Mouse (Mus musculus): ENCODE data around the gene Gm7980. TPM values are rescaled to one million over a fixed set of nuclear protein-coding genes. Genes with fewer than 3 reads are reported as not detected.
"Not testable (repeated sequence)": the region's sequence is repeated elsewhere in the genome, so short reads cannot be mapped to it uniquely, and the experiment has no call there.

Gene Gm7980
- not detected in 2 replicates for polyA plus RNA-seq (2015; fragmentation: Nextera tagmentation; extraction: Ambion mirVana)

DNA sequence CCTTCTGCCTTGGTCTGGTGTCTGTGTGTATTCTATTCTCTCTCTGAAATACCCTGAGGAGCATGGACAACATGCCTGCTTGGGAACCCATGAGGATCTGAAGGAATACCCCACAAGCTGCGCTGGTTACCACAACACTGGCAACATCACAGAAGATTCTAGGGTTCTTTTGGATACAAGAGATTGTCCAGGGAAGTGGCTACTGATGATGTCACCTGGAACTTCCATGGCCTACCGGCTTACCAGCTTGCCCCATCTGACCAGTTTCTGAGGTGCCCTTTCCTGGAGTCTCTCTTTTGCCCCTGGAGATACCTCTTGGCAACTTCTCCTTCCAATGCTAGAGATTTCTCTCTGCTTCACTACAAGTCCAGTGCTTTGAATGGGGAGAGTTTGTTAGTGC is at the start of gene Gm7980:
Gene Gm7980 (minus strand): TSS at position 101 of the 400 bp plus-strand sequence.
- not testable (repeated sequence) for H3K4me1 ChIP-seq; H3K27ac ChIP-seq (replicated peaks); H3K9ac ChIP-seq (replicated peaks); H3K4me3 ChIP-seq; H3K9me3 ChIP-seq; H3K27me3 ChIP-seq; ATAC-seq (replicated peaks); H3K36me3 ChIP-seq; H3K4me2 ChIP-seq (replicated peaks)
- no CpG with 5 or more reads among the region's 2 CpGs for WGBS

GRCm38 (mm10) chr14:41943695-41944094 is 36.6 kb upstream of the Gm7980 start, which contains the start of gene 1700024B05Rik:
1700024B05Rik (plus strand) TSS chr14:41943995.
- not testable (repeated sequence) for H3K9ac ChIP-seq (replicated peaks); H3K36me3 ChIP-seq; H3K4me2 ChIP-seq (replicated peaks); H3K27ac ChIP-seq (replicated peaks); H3K4me1 ChIP-seq; H3K4me3 ChIP-seq; ATAC-seq (replicated peaks); H3K9me3 ChIP-seq; H3K27me3 ChIP-seq
- WGBS, result 95% methylated on average over 2 of the region's 2 CpGs

DNA sequence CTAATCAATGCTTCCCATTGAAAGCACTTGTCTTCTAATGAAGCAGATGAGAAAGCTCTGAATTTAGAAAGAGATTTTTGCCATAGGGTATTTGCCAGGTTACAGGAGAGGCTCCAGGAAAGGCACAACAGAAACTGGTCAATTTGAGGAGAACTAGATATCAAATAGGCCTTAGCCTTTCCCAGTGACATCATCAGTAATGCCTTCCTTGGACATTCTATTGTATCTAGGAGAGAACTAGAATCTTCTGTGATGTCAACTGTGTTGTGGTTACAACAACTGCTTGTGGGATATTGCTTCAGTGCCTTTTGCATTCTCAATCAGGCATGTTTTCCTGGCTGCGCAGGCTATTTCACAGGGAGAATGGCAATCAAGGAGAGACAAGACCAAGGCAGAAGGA is 17.6 kb upstream of the Gm7980 start, which contains the start of gene 1700049E17Rik1:
Gene 1700049E17Rik1 (plus strand): TSS at position 301 of the 400 bp plus-strand sequence.
- no CpG with 5 or more reads among the region's 1 CpGs for WGBS
- not testable (repeated sequence) for ATAC-seq (replicated peaks); H3K9me3 ChIP-seq

More for the DNA sequence above, 17.6 kb upstream of the Gm7980 start, which contains the start of gene 1700049E17Rik1:
- not testable (repeated sequence) for H3K27ac ChIP-seq (replicated peaks); H3K27me3 ChIP-seq; H3K4me3 ChIP-seq; H3K4me1 ChIP-seq; H3K4me2 ChIP-seq (replicated peaks); H3K9ac ChIP-seq (replicated peaks); H3K36me3 ChIP-seq

Other genes with a start within 250 kb of the Gm7980 start
- gene Gm8068, start 205.4 kb downstream of the Gm7980 start, polyA plus RNA-seq (2015; fragmentation: Nextera tagmentation; extraction: Ambion mirVana), result not detected in 2 replicates
- gene Gm7929, start 156.7 kb downstream of the Gm7980 start, polyA plus RNA-seq (2015; fragmentation: Nextera tagmentation; extraction: Ambion mirVana), result not detected in 2 replicates
- gene Gm47189, start 134.8 kb downstream of the Gm7980 start, polyA plus RNA-seq (2015; fragmentation: Nextera tagmentation; extraction: Ambion mirVana), result not detected in 2 replicates
- not detected in 2 replicates for gene 1700049E17Rik1, start 17.7 kb upstream of the Gm7980 start, polyA plus RNA-seq (2015; fragmentation: Nextera tagmentation; extraction: Ambion mirVana)
- gene 1700024B05Rik, start 36.7 kb upstream of the Gm7980 start, polyA plus RNA-seq (2015; fragmentation: Nextera tagmentation; extraction: Ambion mirVana), result not detected in 2 replicates
- not detected in 2 replicates for gene Gm6401, start 60.6 kb upstream of the Gm7980 start, polyA plus RNA-seq (2015; fragmentation: Nextera tagmentation; extraction: Ambion mirVana)
- gene Gm3543, start 76.0 kb upstream of the Gm7980 start, polyA plus RNA-seq (2015; fragmentation: Nextera tagmentation; extraction: Ambion mirVana), result not detected in 2 replicates
- not detected in 2 replicates for gene Gm7951, start 210.1 kb upstream of the Gm7980 start, polyA plus RNA-seq (2015; fragmentation: Nextera tagmentation; extraction: Ambion mirVana)

All from forebrain, embryonic 15.5 days (tissue).